Mouse (Mus musculus) myocyte (in vitro differentiated cells): ENCODE data around the gene Tmem50b.

Source experiments
- CEBPB ChIP-seq: IDR thresholded peaks from 2 replicates; pipeline ENCODE4 v1.6.1; 2011; ENCODE audit warnings: mild to moderate bottlenecking, moderate library complexity; ENCODE audit not compliant: poor library complexity, insufficient read depth, severe bottlenecking
- E2F4 ChIP-seq: IDR thresholded peaks from one replicate; pipeline ENCODE4 v1.6.1; 2011; ENCODE audit warnings: mild to moderate bottlenecking, control low read depth, moderate library complexity; ENCODE audit not compliant: insufficient read depth
- MAX ChIP-seq: IDR thresholded peaks from one replicate; pipeline ENCODE4 v1.6.1; 2011; ENCODE audit warnings: low read depth, mild to moderate bottlenecking, control low read depth
- MYOG ChIP-seq, 3 experiments: IDR thresholded peaks; one replicate each; pipeline ENCODE4 v1.6.1; 2011; ENCODE audit warnings: control low read depth in 2 of 3, low read depth in 2 of 3, mild to moderate bottlenecking in 2 of 3; ENCODE audit not compliant: insufficient read length in 2 of 3, control insufficient read depth in 1 of 3, insufficient read depth in 1 of 3
- POLR2A ChIP-seq: IDR thresholded peaks from one replicate; pipeline ENCODE4 v1.6.1; 2011; ENCODE audit warnings: low read depth, mild to moderate bottlenecking, control low read depth, moderate library complexity; ENCODE audit not compliant: insufficient read length
- SRF ChIP-seq: IDR thresholded peaks from one replicate; pipeline ENCODE4 v1.6.1; 2011; ENCODE audit warnings: low read depth; ENCODE audit not compliant: control insufficient read depth, insufficient read length
- TCF12 ChIP-seq: IDR thresholded peaks from one replicate; pipeline ENCODE4 v1.6.1; 2011; ENCODE audit warnings: mild to moderate bottlenecking, control low read depth; ENCODE audit not compliant: poor library complexity, insufficient read depth, severe bottlenecking
- TCF3 ChIP-seq: IDR thresholded peaks from one replicate; pipeline ENCODE4 v1.6.1; 2011; ENCODE audit warnings: low read depth, control low read depth; ENCODE audit not compliant: insufficient read length
- USF1 ChIP-seq: IDR thresholded peaks from one replicate; pipeline ENCODE4 v1.6.1; 2011; ENCODE audit warnings: low read depth, mild to moderate bottlenecking, control low read depth, moderate library complexity

GRCm38 (mm10) chr16:91534477-91534876 is 63.1 kb downstream of the Tmem50b start:
- TF ChIP-seq POLR2A (no peak), MAX (no peak), TCF12 (no peak), CEBPB (no peak), E2F4 (no peak), MYOG (IDR thresholded peaks at IDR 0.05; ENCODE audit: control insufficient read depth in 1 of 3, insufficient read depth in 1 of 3, insufficient read length in 2 of 3, low read depth in 2 of 3) (no peak), TCF3 (no peak), USF1 (no peak), SRF (no peak)
